Mouse (Mus musculus): ENCODE measurements around the gene Hnrnpa2b1. TPM values are rescaled to one million over a fixed set of nuclear protein-coding genes. Genes with fewer than 3 reads are reported as not detected.
A peak's percentile ranks its signal among the peaks of the same experiment; 100 is the strongest.

Gene Hnrnpa2b1
- polyA plus RNA-seq, 1 experiment from 2014 or later = 1,691 TPM

DNA sequence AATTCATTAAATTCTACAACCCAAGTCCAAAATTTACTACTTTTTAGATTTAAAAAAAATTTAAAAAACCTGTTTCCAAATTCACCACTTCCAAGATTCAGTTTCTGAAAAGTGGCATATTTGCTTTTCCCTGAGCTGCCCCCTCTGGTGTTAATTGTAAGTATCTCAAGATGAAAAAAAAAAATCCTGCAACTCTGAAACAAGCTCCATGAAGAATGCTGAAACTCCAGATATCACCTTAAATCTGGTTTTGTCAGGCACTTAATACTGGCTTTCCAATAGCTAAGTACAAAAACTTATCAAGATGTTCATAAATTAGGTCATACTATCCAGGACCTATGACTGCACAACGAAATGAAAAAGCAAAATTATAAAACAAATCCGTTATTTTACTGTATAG is 2.0 kb downstream of the Hnrnpa2b1 start:
- H3K27me3 ChIP-seq = no peaks in the 10 kb centered on the region
- H3K36me3 ChIP-seq = peaks cover 30% of the 10 kb centered on the region
- ATAC-seq (ENCODE audit: insufficient number of reproducible peaks, low FRiP score, low TSS enrichment, low read depth) = no peak
- H3K4me1 ChIP-seq = peaks cover 21% of the 10 kb centered on the region
- H3K9me3 ChIP-seq = no peaks in the 10 kb centered on the region
- H3K4me2 ChIP-seq = peak overlapping the region; percentile 41
- under 1% methylated on average over 2 of the region's 2 CpGs for WGBS
- H3K4me3 ChIP-seq = peak overlapping the region; percentile 87
- no peak overlapping the region for H3K9ac ChIP-seq
- H3K27ac ChIP-seq = no peak overlapping the region

- H3K4me2 ChIP-seq = no peak overlapping the region
- H3K9me3 ChIP-seq = no peaks in the 10 kb centered on the region
- 77% methylated on average over 3 of the region's 3 CpGs for WGBS
- H3K27me3 ChIP-seq = no peaks in the 10 kb centered on the region
- peaks cover 48% of the 10 kb centered on the region for H3K36me3 ChIP-seq
- no peaks in the 10 kb centered on the region for H3K4me1 ChIP-seq
- H3K9ac ChIP-seq = no peak overlapping the region
- H3K27ac ChIP-seq = no peak overlapping the region
- ATAC-seq (ENCODE audit: insufficient number of reproducible peaks, low FRiP score, low TSS enrichment, low read depth) = no peak
- H3K4me3 ChIP-seq = no peak overlapping the region
These were observed 9.3 kb downstream of the Hnrnpa2b1 start for GRCm38 (mm10) chr6:51460363-51460762.

- Histone ChIP-seq H3K27me3 (no peaks in the 10 kb centered on the region), H3K4me3 (no peak overlapping the region), H3K4me1 (peaks cover under 1% of the 10 kb centered on the region; the same call in 1 of the 2 replicates), H3K36me3 (peaks cover 46% of the 10 kb centered on the region), H3K9me3 (no peaks in the 10 kb centered on the region), H3K9ac (no peak overlapping the region), H3K27ac (no peak overlapping the region), H3K4me2 (no peak overlapping the region)
- 82% methylated on average over 4 of the region's 4 CpGs for WGBS
- no peak for ATAC-seq (ENCODE audit: insufficient number of reproducible peaks, low FRiP score, low TSS enrichment, low read depth)
These were observed 9.7 kb downstream of the Hnrnpa2b1 start for GRCm38 (mm10) chr6:51460021-51460360.

DNA sequence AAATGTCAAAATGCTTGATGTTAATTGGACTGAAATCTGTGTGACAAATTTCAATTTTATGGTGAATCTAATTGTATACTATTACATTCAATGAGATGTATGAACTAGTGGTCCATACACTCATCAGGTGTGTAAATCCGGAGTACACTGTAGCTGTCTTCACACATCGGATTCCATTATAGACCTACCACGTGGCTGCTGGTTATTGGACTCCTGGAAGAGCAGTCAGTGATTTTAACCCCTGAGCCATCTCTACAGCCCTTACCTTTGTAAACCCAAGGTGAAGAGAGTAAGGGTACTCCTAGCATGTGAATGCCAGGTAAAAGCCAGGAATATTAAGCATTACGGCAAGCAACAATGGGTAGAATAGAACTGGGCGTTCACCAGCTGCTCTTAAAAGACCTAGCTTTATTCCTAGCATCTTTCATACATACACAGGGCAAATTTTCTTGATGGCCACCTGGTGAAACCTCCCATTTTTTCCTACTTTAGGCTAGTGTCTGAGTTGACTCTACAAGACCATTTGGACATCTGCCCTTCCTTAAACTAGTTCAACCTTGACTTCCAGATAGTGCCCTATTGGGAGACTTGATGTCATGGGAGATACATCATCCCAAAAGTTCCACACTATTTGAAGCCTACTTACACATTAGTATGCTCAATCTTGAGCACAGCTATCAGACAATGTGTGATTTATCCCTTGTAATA is 10.2 kb downstream of the Hnrnpa2b1 start:
- Histone ChIP-seq H3K27me3 (no peaks in the 10 kb centered on the region), H3K4me2 (no peak overlapping the region), H3K9ac (no peak overlapping the region), H3K36me3 (peaks cover 43% of the 10 kb centered on the region), H3K9me3 (no peaks in the 10 kb centered on the region), H3K27ac (no peak overlapping the region), H3K4me1 (peaks cover 3% of the 10 kb centered on the region; the same call in 1 of the 2 replicates), H3K4me3 (no peak overlapping the region)
- ATAC-seq (ENCODE audit: insufficient number of reproducible peaks, low FRiP score, low TSS enrichment, low read depth) = no peak; the same call in 1 of the 2 replicates
- WGBS = 44% methylated on average over 5 of the region's 5 CpGs

DNA sequence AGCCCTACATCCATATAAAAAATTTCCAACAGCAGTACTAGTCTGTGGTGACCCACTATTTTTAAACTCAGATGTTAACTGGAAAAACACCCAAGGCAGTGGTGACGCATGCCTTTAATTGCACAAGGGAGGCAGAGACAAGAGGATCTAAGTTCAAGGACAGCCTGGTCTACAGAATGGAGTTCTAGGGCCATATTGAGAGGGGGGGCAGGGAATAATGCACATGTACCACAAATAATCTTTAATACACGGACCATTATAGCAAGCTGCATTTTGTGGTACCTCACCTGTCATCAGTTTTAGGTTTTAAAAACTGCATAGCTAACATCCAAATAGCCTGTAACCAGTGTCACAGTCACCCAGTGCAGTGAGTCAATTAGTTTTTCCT is 10.8 kb downstream of the Hnrnpa2b1 start:
- Histone ChIP-seq H3K27ac (0 out of 2 replicates have a peak overlapping the region, but pooled peaks have one; percentile 22), H3K27me3 (no peaks in the 10 kb centered on the region), H3K36me3 (peaks cover 40% of the 10 kb centered on the region), H3K4me3 (no peak overlapping the region), H3K9me3 (no peaks in the 10 kb centered on the region), H3K9ac (no peak overlapping the region), H3K4me2 (no peak overlapping the region), H3K4me1 (peaks cover 3% of the 10 kb centered on the region; the same call in 1 of the 2 replicates)
- no peak for ATAC-seq (ENCODE audit: insufficient number of reproducible peaks, low FRiP score, low TSS enrichment, low read depth)
- 44% methylated on average over 2 of the region's 2 CpGs for WGBS

GRCm38 (mm10) chr6:51457770-51458387 is 11.8 kb downstream of the Hnrnpa2b1 start:
- Histone ChIP-seq H3K36me3 (peaks cover 31% of the 10 kb centered on the region), H3K9ac (no peak overlapping the region), H3K4me1 (peaks cover 10% of the 10 kb centered on the region), H3K27me3 (no peaks in the 10 kb centered on the region), H3K4me3 (no peak overlapping the region), H3K4me2 (no peak overlapping the region), H3K9me3 (no peaks in the 10 kb centered on the region), H3K27ac (no peak overlapping the region)
- ATAC-seq (ENCODE audit: insufficient number of reproducible peaks, low FRiP score, low TSS enrichment, low read depth) = no peak
- WGBS = 79% methylated on average over 8 of the region's 8 CpGs

- Histone ChIP-seq H3K27ac (no peak overlapping the region), H3K4me3 (no peak overlapping the region), H3K4me1 (peaks cover 11% of the 10 kb centered on the region), H3K9ac (no peak overlapping the region), H3K36me3 (peaks cover 29% of the 10 kb centered on the region), H3K9me3 (no peaks in the 10 kb centered on the region), H3K4me2 (no peak overlapping the region), H3K27me3 (no peaks in the 10 kb centered on the region)
- 75% methylated on average over 3 of the region's 3 CpGs for WGBS
- no peak for ATAC-seq (ENCODE audit: insufficient number of reproducible peaks, low FRiP score, low TSS enrichment, low read depth)
These were observed 12.4 kb downstream of the Hnrnpa2b1 start for GRCm38 (mm10) chr6:51457283-51457682.

DNA sequence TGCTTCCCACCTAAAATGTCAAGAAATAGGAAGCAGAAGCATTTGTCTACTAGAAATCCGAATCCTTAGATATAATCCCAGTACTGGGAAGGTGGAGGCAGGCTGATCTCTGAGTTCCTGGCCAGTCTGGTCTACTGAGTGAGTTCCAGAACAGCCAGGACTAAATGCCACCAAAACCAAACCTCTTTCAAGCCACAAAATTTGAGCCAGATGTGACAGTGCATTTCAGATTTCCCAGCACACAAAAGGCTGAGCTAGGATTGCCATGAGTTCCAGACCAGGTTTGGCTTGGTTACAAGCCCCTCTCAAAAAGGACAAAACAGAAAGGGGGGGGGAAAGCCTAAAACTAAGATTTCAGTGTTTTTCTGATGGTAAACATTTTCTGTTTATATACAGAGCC is 13.5 kb downstream of the Hnrnpa2b1 start:
- H3K4me2 ChIP-seq = no peak overlapping the region
- H3K4me1 ChIP-seq = peaks cover 11% of the 10 kb centered on the region
- no peaks in the 10 kb centered on the region for H3K9me3 ChIP-seq
- 77% methylated on average over 1 of the region's 1 CpGs for WGBS
- no peak for ATAC-seq (ENCODE audit: insufficient number of reproducible peaks, low FRiP score, low TSS enrichment, low read depth)
- peaks cover 21% of the 10 kb centered on the region for H3K36me3 ChIP-seq
- peak overlapping the region; percentile 11; the same call in 1 of the 2 replicates for H3K27ac ChIP-seq
- no peak overlapping the region for H3K4me3 ChIP-seq
- H3K27me3 ChIP-seq = no peaks in the 10 kb centered on the region
- no peak overlapping the region for H3K9ac ChIP-seq

- ATAC-seq (ENCODE audit: insufficient number of reproducible peaks, low FRiP score, low TSS enrichment, low read depth) = no peak
- Histone ChIP-seq H3K27me3 (no peaks in the 10 kb centered on the region), H3K9ac (no peak overlapping the region), H3K36me3 (peaks cover 12% of the 10 kb centered on the region), H3K4me3 (no peak overlapping the region), H3K9me3 (no peaks in the 10 kb centered on the region), H3K4me1 (peaks cover 11% of the 10 kb centered on the region), H3K4me2 (no peak overlapping the region), H3K27ac (peak overlapping the region; percentile 62)
- 45% methylated on average over 3 of the region's 3 CpGs for WGBS
These were observed 14.7 kb downstream of the Hnrnpa2b1 start for GRCm38 (mm10) chr6:51454949-51455348.

GRCm38 (mm10) chr6:51452927-51453503 is 16.7 kb downstream of the Hnrnpa2b1 start:
- Histone ChIP-seq H3K4me1 (peaks cover 14% of the 10 kb centered on the region), H3K4me3 (no peak overlapping the region), H3K27me3 (no peaks in the 10 kb centered on the region), H3K27ac (no peak overlapping the region), H3K36me3 (no peaks in the 10 kb centered on the region), H3K4me2 (no peak overlapping the region), H3K9me3 (no peaks in the 10 kb centered on the region), H3K9ac (no peak overlapping the region)
- 41% methylated on average over 7 of the region's 7 CpGs for WGBS
- ATAC-seq (ENCODE audit: insufficient number of reproducible peaks, low FRiP score, low TSS enrichment, low read depth) = no peak

DNA sequence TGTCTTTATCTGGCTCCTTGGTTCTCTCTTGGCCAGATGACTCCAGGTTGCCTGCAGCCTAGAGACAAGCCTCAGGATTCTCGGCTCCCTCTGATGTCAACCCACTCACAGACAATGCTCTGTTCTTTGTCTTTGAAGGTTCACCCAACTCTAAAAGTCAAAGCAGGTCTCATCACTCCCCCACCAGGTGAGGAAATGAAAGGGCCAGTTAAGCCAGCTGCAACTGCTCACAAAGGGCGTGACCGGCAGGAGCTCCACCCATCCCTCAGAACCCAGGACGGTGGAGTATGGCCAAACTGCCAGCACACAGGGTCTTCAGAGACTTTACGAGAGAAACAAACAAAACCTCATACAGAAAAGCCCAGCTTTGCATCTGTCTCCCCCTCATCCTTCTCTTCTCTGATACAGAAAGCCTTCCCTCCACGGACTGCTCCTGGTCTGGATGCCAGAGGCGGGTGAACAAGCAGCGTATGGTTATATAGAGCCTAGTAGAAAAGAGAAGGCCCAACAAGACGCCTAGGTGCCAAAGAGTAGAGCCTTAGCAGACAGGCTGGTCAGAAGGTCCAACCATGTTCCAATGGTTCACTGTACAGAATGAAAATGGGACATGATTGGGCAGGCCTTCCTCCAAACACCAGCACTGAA is 27.4 kb downstream of the Hnrnpa2b1 start:
- H3K4me2 ChIP-seq = no peak overlapping the region
- H3K4me3 ChIP-seq = no peak overlapping the region
- 0 out of 2 replicates have a peak, but pooled peaks cover under 1% of the 10 kb centered on the region for H3K4me1 ChIP-seq
- WGBS = 56% methylated on average over 9 of the region's 9 CpGs
- ATAC-seq (ENCODE audit: insufficient number of reproducible peaks, low FRiP score, low TSS enrichment, low read depth) = no peak
- H3K9me3 ChIP-seq = no peaks in the 10 kb centered on the region
- H3K36me3 ChIP-seq = no peaks in the 10 kb centered on the region
- H3K27ac ChIP-seq = no peak overlapping the region
- no peaks in the 10 kb centered on the region for H3K27me3 ChIP-seq
- no peak overlapping the region for H3K9ac ChIP-seq

- ATAC-seq (ENCODE audit: insufficient number of reproducible peaks, low FRiP score, low TSS enrichment, low read depth) = no peak
- H3K9me3 ChIP-seq = no peaks in the 10 kb centered on the region
- H3K4me3 ChIP-seq = no peak overlapping the region
- H3K27me3 ChIP-seq = peaks cover 16% of the 10 kb centered on the region
- WGBS = 81% methylated on average over 9 of the region's 9 CpGs
- 0 out of 2 replicates have a peak, but pooled peaks cover 4% of the 10 kb centered on the region for H3K4me1 ChIP-seq
- H3K4me2 ChIP-seq = no peak overlapping the region
- no peak overlapping the region for H3K9ac ChIP-seq
- no peak overlapping the region for H3K27ac ChIP-seq
- no peaks in the 10 kb centered on the region for H3K36me3 ChIP-seq
These were observed 30.8 kb downstream of the Hnrnpa2b1 start for GRCm38 (mm10) chr6:51438826-51439330.
